Mouse (Mus musculus) embryonic fibroblast, embryonic 13.5 days (primary cell): Measurements from ENCODE around the gene Fev.

Source experiments
- CTCF ChIP-seq: IDR thresholded peaks from 2 replicates; pipeline ENCODE4 v1.5.1; 2011; ENCODE audit warnings: mild to moderate bottlenecking, control low read depth, low read length, moderate library complexity, borderline replicate concordance; ENCODE audit not compliant: insufficient read depth
- POLR2A ChIP-seq: IDR thresholded peaks from 2 replicates; pipeline ENCODE4 v1.6.1; 2011; ENCODE audit warnings: low read depth, mild to moderate bottlenecking, control low read depth, low read length, moderate library complexity

GRCm38 (mm10) chr1:74901686-74902085 is 16.5 kb upstream of the Fev start:
- no peak for TF ChIP-seq CTCF
- TF ChIP-seq POLR2A, result no peak
